ENCODE assay signal across 8 mouse cellular contexts in genomic region chr2:170266407-170267101, GRCm38 (mm10).
DNase-seq lines count a peak whose midpoint lies in the region; ATAC-seq and TF ChIP-seq lines count a peak whose summit lies in the region.

No protein-coding gene starts in this region.

- peaks cover 15% of the 10 kb centered on the region for H3K4me1 ChIP-seq in lung, adult 2 months (ENCODE audit: control insufficient read depth, insufficient read depth, low read length)
- peaks cover 22% of the 10 kb centered on the region for H3K4me1 ChIP-seq in embryonic facial prominence, embryonic 12.5 days
- peaks cover 20% of the 10 kb centered on the region for H3K4me1 ChIP-seq in intestine, embryonic 16.5 days (ENCODE audit: control insufficient read depth, insufficient read depth, low read length)

- ATAC-seq in embryonic facial prominence, embryonic 12.5 days (ENCODE audit: insufficient number of reproducible peaks, insufficient read depth, low FRiP score, low TSS enrichment) = no peak
- ATAC-seq in intestine, embryonic 16.5 days = no peak

- H3K4me3 ChIP-seq in lung, adult 2 months (replicated peaks; ENCODE audit: extremely low read depth, low read depth, low read length) = peak overlapping the region; percentile 55
- peak overlapping the region; percentile 20 for H3K4me3 ChIP-seq in embryonic facial prominence, embryonic 12.5 days
- H3K4me3 ChIP-seq in intestine, embryonic 16.5 days (ENCODE audit: low read length) = peak overlapping the region; percentile 18

- TF ChIP-seq POLR2A in lung, adult 2 months (IDR thresholded peaks at IDR 0.05; ENCODE audit: borderline replicate concordance, extremely low read depth, low read depth, low read length) = no peak

- H3K27ac ChIP-seq in embryonic facial prominence, embryonic 12.5 days = peak overlapping the region; percentile 63; the same call in 1 of the 2 replicates
- H3K27ac ChIP-seq in intestine, embryonic 16.5 days (ENCODE audit: low read length) = peak overlapping the region; percentile 65

- H3K9ac ChIP-seq in embryonic facial prominence, embryonic 12.5 days = no peak overlapping the region
- peak overlapping the region; percentile 27 for H3K9ac ChIP-seq in intestine, embryonic 16.5 days (ENCODE audit: low read depth, low read length)

- TF ChIP-seq CTCF in lung, adult 2 months (IDR thresholded peaks at IDR 0.05; ENCODE audit: insufficient read depth, low read length) = peak; percentile 49; the same call in 1 of the 2 replicates

- WGBS in lung, adult 2 months = 11% methylated on average over 16 of the region's 16 CpGs
- WGBS in embryonic facial prominence, embryonic 12.5 days = 9% methylated on average over 16 of the region's 16 CpGs
- WGBS in intestine, embryonic 16.5 days = 16% methylated on average over 16 of the region's 16 CpGs

- no peaks in the 10 kb centered on the region for H3K27me3 ChIP-seq in embryonic facial prominence, embryonic 12.5 days
- no peaks in the 10 kb centered on the region for H3K27me3 ChIP-seq in intestine, embryonic 16.5 days (replicated peaks; ENCODE audit: control insufficient read depth, insufficient read depth, low read length)
- H3K27me3 ChIP-seq in splenic B cell, adult 2 months (ENCODE audit: control insufficient read depth, insufficient read depth, low read length, poor library complexity, severe bottlenecking) = no peaks in the 10 kb centered on the region

- peak; percentile 41 for DNase-seq in lung, adult 2 months
- DNase-seq in lung, postnatal 25 days (ENCODE audit: low spot score) = no peak
- peak; percentile 49 for DNase-seq in lung, postnatal 14 days
- DNase-seq in splenic B cell, adult 2 months (ENCODE audit: low read depth, low spot score) = peak; percentile 66
- DNase-seq in yolk sac, embryonic 10.5 days (ENCODE audit: low spot score) = no peak
- DNase-seq in left cerebral cortex, adult 11 months (ENCODE audit: low spot score) = no peak

- no peaks in the 10 kb centered on the region for H3K36me3 ChIP-seq in embryonic facial prominence, embryonic 12.5 days
- no peaks in the 10 kb centered on the region for H3K36me3 ChIP-seq in intestine, embryonic 16.5 days (ENCODE audit: control insufficient read depth, insufficient read depth, low read length)
- H3K36me3 ChIP-seq in splenic B cell, adult 2 months (ENCODE audit: control insufficient read depth, insufficient read depth, low read length, poor library complexity, severe bottlenecking) = no peaks in the 10 kb centered on the region

- no peaks in the 10 kb centered on the region for H3K9me3 ChIP-seq in embryonic facial prominence, embryonic 12.5 days
- H3K9me3 ChIP-seq in intestine, embryonic 16.5 days (ENCODE audit: control insufficient read depth, low read length) = no peaks in the 10 kb centered on the region

- peak overlapping the region; percentile 47 for H3K4me2 ChIP-seq in embryonic facial prominence, embryonic 12.5 days (replicated peaks)
- H3K4me2 ChIP-seq in intestine, embryonic 16.5 days (ENCODE audit: low read depth, low read length) = peak overlapping the region; percentile 34

Comparison
In these comparisons a context has a peak if more than half of its experiments do, and no peak if none do; other contexts are left out.
1. DNase-seq: peak in lung, adult 2 months (single experiment), lung, postnatal 14 days (single experiment) and splenic B cell, adult 2 months (single experiment); none in lung, postnatal 25 days (single experiment), yolk sac, embryonic 10.5 days (single experiment) and left cerebral cortex, adult 11 months (single experiment).
2. Peak in every context shown above with its lines, with median percentiles within 50 percentile points of each other: H3K4me3 ChIP-seq.